Mouse (Mus musculus): ENCODE results near the gene Rexo4. TPM values are rescaled to one million over a fixed set of nuclear protein-coding genes. Genes with fewer than 3 reads are reported as not detected.
A peak's percentile ranks its signal among the peaks of the same experiment; 100 is the strongest.

Gene Rexo4
- total RNA-seq (2015; ENCODE audit: low replicate concordance) (21.8 and 27.4 TPM in 2 replicates), total RNA-seq (2017; ENCODE audit: low replicate concordance) (28.0 and 58.3 TPM in 2 replicates)

- ATAC-seq (replicated peaks; ENCODE audit: low FRiP score, poor library complexity, severe bottlenecking) = peak; percentile 95
Observed at GRCm38 (mm10) chr2:26963923-26964723, at the start of gene Rexo4. Gene Rexo4, minus strand, starts transcription at chr2:26964386.

- ATAC-seq (replicated peaks; ENCODE audit: low FRiP score, poor library complexity, severe bottlenecking) = peak; percentile 72
Observed at GRCm38 (mm10) chr2:27009714-27010244, 45.6 kb upstream of the Rexo4 start, which contains the start of gene Cacfd1. Gene Cacfd1, plus strand, starts transcription at chr2:27009926.

- ATAC-seq (replicated peaks; ENCODE audit: low FRiP score, poor library complexity, severe bottlenecking) = no peak
Observed at GRCm38 (mm10) chr2:27007701-27008100, 43.5 kb upstream of the Rexo4 start.

GRCm38 (mm10) chr2:27006255-27006654 is 42.1 kb upstream of the Rexo4 start:
- ATAC-seq (replicated peaks; ENCODE audit: low FRiP score, poor library complexity, severe bottlenecking) = no peak

GRCm38 (mm10) chr2:26997993-26998392 is 33.8 kb upstream of the Rexo4 start:
- ATAC-seq (replicated peaks; ENCODE audit: low FRiP score, poor library complexity, severe bottlenecking) = no peak

- ATAC-seq (replicated peaks; ENCODE audit: low FRiP score, poor library complexity, severe bottlenecking) = no peak
Observed at GRCm38 (mm10) chr2:26997498-26997897, 33.3 kb upstream of the Rexo4 start.

- no peak for ATAC-seq (replicated peaks; ENCODE audit: low FRiP score, poor library complexity, severe bottlenecking)
Observed at GRCm38 (mm10) chr2:26993936-26994335, 29.8 kb upstream of the Rexo4 start.

GRCm38 (mm10) chr2:26984640-26985039 is 20.5 kb upstream of the Rexo4 start:
- ATAC-seq (replicated peaks; ENCODE audit: low FRiP score, poor library complexity, severe bottlenecking) = no peak

- ATAC-seq (replicated peaks; ENCODE audit: low FRiP score, poor library complexity, severe bottlenecking) = no peak
Observed at GRCm38 (mm10) chr2:26984179-26984578, 20.0 kb upstream of the Rexo4 start.

GRCm38 (mm10) chr2:26980361-26980760 is 16.2 kb upstream of the Rexo4 start:
- ATAC-seq (replicated peaks; ENCODE audit: low FRiP score, poor library complexity, severe bottlenecking) = no peak

- ATAC-seq (replicated peaks; ENCODE audit: low FRiP score, poor library complexity, severe bottlenecking) = no peak
Observed at GRCm38 (mm10) chr2:26973960-26974359, 9.8 kb upstream of the Rexo4 start.

GRCm38 (mm10) chr2:26973116-26973515 is 8.9 kb upstream of the Rexo4 start, which contains the start of gene Adamts13:
Gene Adamts13, plus strand, starts transcription at chr2:26973416.
- no peak for ATAC-seq (replicated peaks; ENCODE audit: low FRiP score, poor library complexity, severe bottlenecking)

GRCm38 (mm10) chr2:26967262-26967661 is 3.1 kb upstream of the Rexo4 start:
- no peak for ATAC-seq (replicated peaks; ENCODE audit: low FRiP score, poor library complexity, severe bottlenecking)

- ATAC-seq (replicated peaks; ENCODE audit: low FRiP score, poor library complexity, severe bottlenecking) = peak; percentile 22; the same call in 1 of the 2 replicates
Observed at GRCm38 (mm10) chr2:26964724-26965370, 661 bp upstream of the Rexo4 start.

GRCm38 (mm10) chr2:26960756-26961155 is 3.4 kb downstream of the Rexo4 start:
- no peak for ATAC-seq (replicated peaks; ENCODE audit: low FRiP score, poor library complexity, severe bottlenecking)

GRCm38 (mm10) chr2:26957488-26957859 is 6.7 kb downstream of the Rexo4 start:
- ATAC-seq (replicated peaks; ENCODE audit: low FRiP score, poor library complexity, severe bottlenecking) = no peak

GRCm38 (mm10) chr2:26956811-26957487 is 7.2 kb downstream of the Rexo4 start:
- no peak for ATAC-seq (replicated peaks; ENCODE audit: low FRiP score, poor library complexity, severe bottlenecking)

- no peak for ATAC-seq (replicated peaks; ENCODE audit: low FRiP score, poor library complexity, severe bottlenecking)
Observed at GRCm38 (mm10) chr2:26954735-26955395, 9.3 kb downstream of the Rexo4 start.

- ATAC-seq (replicated peaks; ENCODE audit: low FRiP score, poor library complexity, severe bottlenecking) = no peak
Observed at GRCm38 (mm10) chr2:26952866-26953265, 11.3 kb downstream of the Rexo4 start.

- no peak for ATAC-seq (replicated peaks; ENCODE audit: low FRiP score, poor library complexity, severe bottlenecking)
Observed at GRCm38 (mm10) chr2:26952193-26952592, 12.0 kb downstream of the Rexo4 start.
